Mouse (Mus musculus) natural killer cell, adult 2 months (primary cell): ENCODE data around the gene Trmt1.

Experiments used
- DNase-seq, 2 experiments: peaks; one replicate each; pipeline ENCODE4 v3.0.0; 2022; ENCODE audit warnings: low spot score in 2 of 2

Trmt1 gene

DNA sequence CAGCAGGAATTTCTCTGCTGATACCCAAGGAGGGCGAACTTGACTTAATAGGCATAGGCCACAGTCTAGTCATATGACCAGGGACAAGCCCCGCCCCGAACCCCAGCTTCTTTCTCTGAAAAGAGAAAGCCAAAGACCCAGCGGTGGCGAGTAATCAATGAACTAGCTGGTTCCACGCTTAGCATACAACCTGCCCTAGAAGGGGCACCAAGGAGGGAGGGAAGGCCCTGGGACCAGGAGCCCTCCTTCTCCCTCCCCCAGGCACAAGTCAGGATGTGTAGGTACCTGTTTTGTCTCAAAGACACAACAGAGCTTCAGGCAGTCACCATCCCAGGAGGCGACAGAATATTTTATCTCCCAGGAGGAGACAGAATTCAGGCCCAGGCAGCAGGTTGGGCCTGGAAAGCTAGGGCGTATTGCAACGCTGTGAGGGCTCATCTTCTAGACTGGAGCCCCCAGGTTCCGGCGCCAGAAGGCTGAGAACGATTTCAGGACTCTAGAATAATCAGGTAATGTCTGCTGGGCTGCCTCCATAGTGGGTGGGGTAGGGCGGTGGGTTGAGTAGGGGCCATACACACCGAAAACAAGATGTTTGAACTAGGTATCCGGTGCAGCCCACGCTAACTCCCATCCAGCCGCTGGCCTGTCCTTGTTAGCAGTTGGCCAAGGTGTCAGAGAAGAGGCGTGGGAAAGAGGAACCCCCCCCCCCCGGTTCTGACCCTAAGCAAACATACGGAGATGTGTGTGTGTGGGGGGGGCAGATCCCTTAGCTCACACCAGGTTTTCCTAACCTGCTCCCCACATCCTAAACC lies at the start of gene Trmt1:
Gene Trmt1 (plus strand): TSS at position 117 of the 812 bp plus-strand sequence.
- DNase-seq, result no peak

DNA sequence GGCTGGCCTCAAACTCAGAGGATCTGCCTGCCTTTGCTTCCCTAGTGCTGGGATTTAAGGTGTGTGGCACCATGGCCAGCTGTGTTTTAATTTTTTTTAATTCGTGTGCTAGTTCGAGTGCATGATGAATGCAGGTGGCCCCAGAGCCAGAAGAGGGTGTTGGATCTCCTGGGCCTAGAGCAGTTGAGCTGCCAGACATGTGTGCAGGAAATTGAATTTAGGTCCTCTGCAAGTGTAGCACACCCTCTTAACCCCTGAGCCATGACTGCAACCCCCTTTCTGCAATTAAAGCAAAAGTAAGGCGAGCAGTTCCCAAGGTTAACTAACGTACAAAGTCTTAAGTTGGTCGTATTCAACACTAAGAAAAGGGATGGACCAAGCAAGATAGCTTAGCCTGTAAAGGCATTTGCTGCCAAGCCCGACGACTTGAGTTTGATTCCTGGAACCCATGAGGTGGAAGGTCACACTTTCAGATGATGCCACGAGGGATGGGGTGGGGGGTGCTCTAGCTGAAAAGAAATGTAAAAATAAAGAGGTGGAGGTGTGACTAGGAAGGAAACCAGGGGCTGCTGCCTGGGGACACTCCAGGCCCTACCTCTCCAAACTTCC lies 48.1 kb upstream of the Trmt1 start:
- no peak for DNase-seq

GRCm38 (mm10) chr8:84638555-84639161 lies 47.4 kb upstream of the Trmt1 start:
- peak in 1 of 2 experiments; percentile 31 for DNase-seq

GRCm38 (mm10) chr8:84639162-84640009 lies 46.7 kb upstream of the Trmt1 start:
- DNase-seq, result peak; percentile 86 to 93

DNA sequence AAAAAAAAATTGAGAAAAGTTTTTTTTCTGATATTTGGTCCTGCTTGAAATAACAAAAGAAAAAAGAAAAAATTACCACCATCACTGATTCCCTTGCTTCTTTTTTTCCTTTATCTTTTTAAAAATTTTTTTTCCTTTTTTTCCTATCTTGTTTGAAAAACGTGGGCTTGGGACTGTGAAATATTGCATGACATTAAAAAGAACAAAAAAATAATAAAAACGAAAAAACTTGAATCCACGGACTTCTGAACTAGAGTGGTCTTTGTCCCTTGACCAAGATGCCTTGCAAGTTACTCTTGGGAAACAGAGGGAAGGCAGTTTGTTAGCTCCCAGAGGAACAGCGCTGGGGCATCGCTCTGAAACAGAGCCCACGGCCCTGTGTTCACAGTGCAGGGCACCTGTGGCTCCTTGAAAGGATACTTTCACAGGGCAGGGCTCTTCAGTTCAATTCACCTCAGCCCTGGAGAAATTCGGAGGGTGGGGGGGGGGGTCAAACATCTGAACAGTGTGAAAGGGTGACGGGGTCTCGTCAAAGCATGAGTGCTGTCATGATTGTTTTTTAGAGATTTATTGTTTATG lies 46.0 kb upstream of the Trmt1 start:
- no peak for DNase-seq

DNA sequence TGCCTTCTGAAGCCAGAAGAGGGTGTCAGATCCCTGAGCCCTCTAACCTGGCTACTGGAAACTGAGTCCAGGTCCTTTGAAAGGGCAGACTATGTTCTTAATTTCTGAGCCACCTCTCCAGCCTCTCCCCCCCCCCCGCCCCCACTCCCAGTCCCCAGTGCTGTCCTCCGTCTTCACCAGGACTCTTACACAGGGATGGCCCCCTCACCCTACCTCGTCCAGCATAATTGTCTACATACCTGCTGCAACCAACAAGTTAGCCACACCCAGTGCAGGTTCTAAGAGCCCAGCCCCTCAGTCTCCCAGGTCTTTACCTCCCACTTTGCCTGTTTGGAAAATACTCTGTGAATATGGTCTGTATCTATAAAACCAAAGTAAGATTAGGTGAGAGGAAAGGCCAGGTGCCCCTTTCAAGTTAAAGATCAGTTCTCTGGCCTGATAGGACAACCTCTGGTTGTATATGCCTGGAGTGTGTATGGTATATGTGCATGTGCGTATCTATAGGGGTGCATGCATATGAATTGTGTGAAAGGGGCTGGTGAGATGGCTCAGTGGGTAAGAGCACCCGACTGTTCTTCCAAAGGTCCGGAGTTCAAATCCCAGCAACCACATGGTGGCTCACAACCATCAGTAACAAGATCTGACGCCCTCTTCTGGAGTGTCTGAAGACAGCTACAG lies 45.4 kb upstream of the Trmt1 start:
- no peak for DNase-seq

- no peak for DNase-seq
Observed at GRCm38 (mm10) chr8:84641578-84642361, 44.3 kb upstream of the Trmt1 start.

GRCm38 (mm10) chr8:84643019-84643418 lies 43.1 kb upstream of the Trmt1 start:
- no peak for DNase-seq

- no peak for DNase-seq
Observed at GRCm38 (mm10) chr8:84646800-84647199, 39.3 kb upstream of the Trmt1 start.

- no peak for DNase-seq
Observed at GRCm38 (mm10) chr8:84647461-84647901, 38.6 kb upstream of the Trmt1 start.

GRCm38 (mm10) chr8:84650213-84650612 lies 35.9 kb upstream of the Trmt1 start:
- DNase-seq, result no peak

DNA sequence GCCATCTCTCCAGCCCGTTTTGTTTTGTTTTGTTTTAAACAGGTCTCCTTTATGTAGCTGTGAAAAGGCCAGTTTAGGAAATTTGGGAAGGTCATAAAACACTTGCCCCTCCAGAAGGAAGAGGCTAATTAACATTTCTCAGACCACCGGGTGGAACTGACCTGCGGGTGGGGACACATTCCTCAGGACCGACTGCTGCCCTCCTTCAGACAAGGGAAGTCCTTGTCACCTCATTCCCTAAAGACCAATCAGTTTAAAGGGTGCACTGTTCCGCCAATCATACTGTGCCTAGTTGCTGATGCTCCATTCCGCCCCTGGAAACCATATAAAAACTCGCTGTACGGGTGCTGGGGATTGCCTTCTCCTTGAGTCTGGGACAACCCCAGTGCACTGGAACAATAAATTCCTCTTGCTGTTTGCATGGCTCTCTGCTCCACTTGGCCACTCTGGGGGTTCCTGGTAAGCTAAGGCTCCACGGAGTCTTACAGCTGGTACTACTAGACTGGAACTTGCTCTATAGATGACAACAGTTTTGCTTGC lies 32.9 kb upstream of the Trmt1 start:
- DNase-seq, result no peak

DNA sequence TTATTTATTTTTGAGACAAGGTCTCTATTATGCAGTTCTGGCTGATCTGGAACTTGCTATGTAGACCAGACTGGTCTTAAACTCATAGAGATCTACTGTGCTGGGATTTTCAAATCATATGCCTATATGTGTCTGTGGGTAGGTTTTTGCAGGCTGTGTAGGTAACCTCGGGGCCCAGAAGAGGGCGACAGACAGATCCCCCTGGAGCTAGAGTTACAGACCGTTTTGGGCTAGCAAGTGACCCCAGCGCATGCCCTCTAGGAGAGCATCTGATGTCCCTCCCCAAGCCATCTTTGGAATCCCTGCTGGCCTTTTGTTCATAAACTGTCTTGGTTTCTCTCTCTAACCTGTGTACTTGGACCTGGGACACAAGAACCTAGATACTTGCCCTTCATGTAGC lies 31.5 kb upstream of the Trmt1 start:
- peak; percentile 27 to 36 for DNase-seq

GRCm38 (mm10) chr8:84655336-84656190 lies 30.5 kb upstream of the Trmt1 start:
- no peak for DNase-seq

GRCm38 (mm10) chr8:84656191-84656525 lies 29.9 kb upstream of the Trmt1 start:
- no peak for DNase-seq

DNA sequence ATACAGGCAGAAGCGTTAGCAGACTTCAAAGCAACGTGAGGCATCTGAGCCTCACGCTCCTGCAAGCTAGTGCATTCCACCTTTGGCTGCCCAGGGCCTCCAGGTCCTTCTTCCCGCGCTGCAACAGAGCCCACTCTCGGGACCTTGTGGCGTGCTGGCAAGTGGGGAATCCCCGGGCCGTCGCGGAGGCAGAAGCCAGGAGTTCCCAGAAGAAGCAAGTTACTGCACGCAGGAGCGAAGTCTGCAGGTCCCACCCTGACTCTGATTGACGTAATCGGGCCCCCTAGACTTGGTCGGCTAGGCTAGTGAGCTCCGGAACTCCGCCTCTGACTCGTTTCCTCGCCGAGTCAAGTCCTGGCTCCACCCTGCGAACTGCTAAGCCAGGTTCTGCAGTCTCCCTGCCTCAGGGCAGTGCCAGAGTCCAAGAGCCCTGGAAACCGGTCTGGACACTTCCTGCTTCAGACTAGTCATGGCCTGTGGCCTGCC lies 29.4 kb upstream of the Trmt1 start:
- DNase-seq, result peak; percentile 85 to 87

DNA sequence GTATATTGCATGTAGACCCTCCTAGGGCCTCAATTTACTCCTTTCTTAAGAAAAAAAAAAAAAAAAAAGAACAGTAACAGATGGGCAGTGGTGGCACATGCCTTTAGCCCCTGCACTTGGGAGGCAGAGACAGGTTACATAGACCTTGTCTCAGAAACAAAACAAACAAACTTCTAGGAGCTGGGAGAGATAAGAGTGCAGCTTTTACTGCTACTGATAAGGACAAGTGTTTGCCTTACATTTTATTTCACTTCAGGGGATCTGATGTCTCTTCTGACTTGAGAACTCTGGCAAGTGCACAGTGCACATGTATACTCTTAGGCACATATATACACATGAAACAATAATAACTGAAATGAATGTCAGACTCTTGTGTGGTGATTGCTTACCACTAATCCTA lies 28.9 kb upstream of the Trmt1 start:
- DNase-seq, result no peak

GRCm38 (mm10) chr8:84657680-84658079 lies 28.4 kb upstream of the Trmt1 start:
- DNase-seq, result no peak

DNA sequence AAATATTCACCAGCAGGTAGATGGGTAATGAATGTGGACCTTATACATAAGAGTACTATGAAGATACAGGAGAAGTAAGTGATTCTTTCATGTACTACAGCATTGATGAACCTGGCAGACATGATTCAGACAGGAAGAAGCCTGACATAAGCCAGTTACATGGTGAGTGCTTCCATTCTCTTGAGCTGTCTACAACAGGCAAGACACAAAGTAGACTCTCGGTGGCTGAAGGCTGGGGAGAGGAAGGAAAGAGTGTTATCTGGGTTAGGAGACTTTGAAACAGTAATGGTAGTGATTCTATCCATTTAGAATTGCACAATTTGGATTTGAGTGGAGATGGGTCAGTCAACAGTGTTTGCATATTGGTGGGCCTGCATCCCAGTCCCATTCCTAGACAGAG lies 27.2 kb upstream of the Trmt1 start:
- no peak for DNase-seq
